Mouse (Mus musculus): ENCODE measurements around the gene Rab30.

DNA sequence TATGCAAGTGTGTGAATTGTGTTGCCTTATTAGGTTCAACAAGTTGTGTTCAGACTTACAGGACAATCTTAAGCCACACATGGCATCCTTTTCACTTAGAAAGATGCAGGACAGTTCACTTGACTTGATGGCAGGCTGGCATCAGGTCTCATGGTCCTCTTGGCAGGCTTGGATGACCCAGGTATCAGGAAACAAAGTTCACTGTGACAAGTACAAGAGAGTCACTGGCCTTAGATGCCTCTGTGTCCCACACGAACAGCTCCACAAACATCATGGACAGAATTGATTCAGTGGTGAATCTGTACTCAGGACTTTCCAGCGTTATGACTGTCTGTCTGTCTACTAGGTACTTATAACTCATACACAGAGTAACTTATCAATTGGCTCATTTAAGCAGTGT is 93.0 kb downstream of the Rab30 start:
- TF ChIP-seq CTCF (IDR thresholded peaks at IDR 0.05; ENCODE audit: control insufficient read depth, insufficient read depth, insufficient read length), result no peak
- no peak for TF ChIP-seq MYOG (IDR thresholded peaks at IDR 0.05; ENCODE audit: control insufficient read depth, extremely low read depth, insufficient read length)
- TF ChIP-seq MAX (IDR thresholded peaks at IDR 0.05), result no peak
- TF ChIP-seq USF1 (IDR thresholded peaks at IDR 0.05; ENCODE audit: low read depth), result no peak
- TF ChIP-seq MYOD1 (IDR thresholded peaks at IDR 0.05; ENCODE audit: control insufficient read depth, insufficient read length, low read depth), result no peak
- no peak for TF ChIP-seq CEBPB (IDR thresholded peaks at IDR 0.05; ENCODE audit: low read depth)

Measured in C2C12 (cell line).